Mouse (Mus musculus): ENCODE results near the gene Rybp. TPM values are rescaled to one million over a fixed set of nuclear protein-coding genes. Genes with fewer than 3 reads are reported as not detected.

Gene Rybp
- polyA plus RNA-seq, 1 experiment from 2014 or later: 15.3 TPM

DNA sequence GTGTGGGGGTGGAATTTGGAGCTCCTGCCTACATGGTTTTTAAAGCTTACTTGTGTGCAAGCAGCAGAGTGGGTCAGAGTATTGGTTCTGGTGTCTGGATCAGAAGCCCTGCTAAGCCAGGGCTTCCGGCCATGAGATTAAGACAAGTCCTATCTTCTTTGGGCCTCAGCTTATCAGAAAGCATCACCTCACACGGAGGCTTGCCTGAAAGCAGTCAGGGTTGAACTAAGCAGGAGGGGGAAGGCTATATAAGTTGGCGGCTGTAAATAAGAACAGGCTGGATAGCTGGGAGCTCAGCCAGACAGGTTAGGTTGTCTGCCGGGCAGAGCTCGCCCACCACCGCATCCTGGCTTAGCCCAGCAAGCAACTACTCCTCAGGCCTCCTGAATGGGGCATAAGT, 99.5 kb downstream of the Rybp start:
- H3K4me2 ChIP-seq (ENCODE audit: low read depth, low read length): no peak overlapping the region
- 70% methylated on average over 6 of the region's 6 CpGs for WGBS
- no peak for DNase-seq (ENCODE audit: low spot score)
- no peaks in the 10 kb centered on the region for H3K9me3 ChIP-seq (ENCODE audit: control insufficient read depth, low read length)
- ATAC-seq (ENCODE audit: low read depth): no peak
- H3K4me1 ChIP-seq (ENCODE audit: control insufficient read depth, insufficient read depth, low read length): no peaks in the 10 kb centered on the region
- H3K4me3 ChIP-seq (ENCODE audit: low read depth, low read length): no peak overlapping the region
- no peak overlapping the region for H3K27ac ChIP-seq (replicated peaks; ENCODE audit: low read depth, low read length)
- no peaks in the 10 kb centered on the region for H3K36me3 ChIP-seq (ENCODE audit: control insufficient read depth, insufficient read depth, low read length)
- H3K27me3 ChIP-seq (replicated peaks; ENCODE audit: control insufficient read depth, insufficient read depth, low read length): no peaks in the 10 kb centered on the region
- H3K9ac ChIP-seq (ENCODE audit: low read depth, low read length): no peak overlapping the region

GRCm38 (mm10) chr6:100186789-100187188, 100.5 kb downstream of the Rybp start:
- Histone ChIP-seq H3K4me2 (ENCODE audit: low read depth, low read length) (no peak overlapping the region), H3K4me1 (ENCODE audit: control insufficient read depth, insufficient read depth, low read length) (no peaks in the 10 kb centered on the region), H3K9ac (ENCODE audit: low read depth, low read length) (no peak overlapping the region), H3K4me3 (ENCODE audit: low read depth, low read length) (no peak overlapping the region), H3K9me3 (ENCODE audit: control insufficient read depth, low read length) (no peaks in the 10 kb centered on the region), H3K27me3 (replicated peaks; ENCODE audit: control insufficient read depth, insufficient read depth, low read length) (no peaks in the 10 kb centered on the region), H3K36me3 (ENCODE audit: control insufficient read depth, insufficient read depth, low read length) (no peaks in the 10 kb centered on the region), H3K27ac (replicated peaks; ENCODE audit: low read depth, low read length) (no peak overlapping the region)
- ATAC-seq (ENCODE audit: low read depth): no peak
- DNase-seq (ENCODE audit: low spot score): no peak
- WGBS: 72% methylated on average over 11 of the region's 11 CpGs

- Histone ChIP-seq H3K4me1 (ENCODE audit: control insufficient read depth, insufficient read depth, low read length) (peaks cover 4% of the 10 kb centered on the region; the same call in 1 of the 2 replicates), H3K4me2 (ENCODE audit: low read depth, low read length) (no peak overlapping the region), H3K27me3 (replicated peaks; ENCODE audit: control insufficient read depth, insufficient read depth, low read length) (no peaks in the 10 kb centered on the region), H3K4me3 (ENCODE audit: low read depth, low read length) (no peak overlapping the region), H3K27ac (replicated peaks; ENCODE audit: low read depth, low read length) (no peak overlapping the region), H3K9ac (ENCODE audit: low read depth, low read length) (no peak overlapping the region), H3K36me3 (ENCODE audit: control insufficient read depth, insufficient read depth, low read length) (no peaks in the 10 kb centered on the region), H3K9me3 (ENCODE audit: control insufficient read depth, low read length) (no peaks in the 10 kb centered on the region)
- whole genome bisulfite sequencing: 7% methylated on average over 1 of the region's 1 CpGs
- no peak for ATAC-seq (ENCODE audit: low read depth)
- no peak for DNase-seq (ENCODE audit: low spot score)
Observed at GRCm38 (mm10) chr6:100185524-100185923, 101.8 kb downstream of the Rybp start.

GRCm38 (mm10) chr6:100183344-100183743, 103.9 kb downstream of the Rybp start:
- no peaks in the 10 kb centered on the region for H3K27me3 ChIP-seq (replicated peaks; ENCODE audit: control insufficient read depth, insufficient read depth, low read length)
- H3K4me1 ChIP-seq (ENCODE audit: control insufficient read depth, insufficient read depth, low read length): peaks cover 4% of the 10 kb centered on the region; the same call in 1 of the 2 replicates
- no peaks in the 10 kb centered on the region for H3K36me3 ChIP-seq (ENCODE audit: control insufficient read depth, insufficient read depth, low read length)
- H3K4me3 ChIP-seq (ENCODE audit: low read depth, low read length): no peak overlapping the region
- ATAC-seq (ENCODE audit: low read depth) (no peak), DNase-seq (ENCODE audit: low spot score) (no peak)
- H3K27ac ChIP-seq (replicated peaks; ENCODE audit: low read depth, low read length): no peak overlapping the region
- WGBS: 84% methylated on average over 3 of the region's 3 CpGs
- no peak overlapping the region for H3K9ac ChIP-seq (ENCODE audit: low read depth, low read length)
- H3K4me2 ChIP-seq (ENCODE audit: low read depth, low read length): no peak overlapping the region
- no peaks in the 10 kb centered on the region for H3K9me3 ChIP-seq (ENCODE audit: control insufficient read depth, low read length)

GRCm38 (mm10) chr6:100180883-100181262, 106.4 kb downstream of the Rybp start:
- no peak overlapping the region for H3K9ac ChIP-seq (ENCODE audit: low read depth, low read length)
- peaks cover 4% of the 10 kb centered on the region; the same call in 1 of the 2 replicates for H3K4me1 ChIP-seq (ENCODE audit: control insufficient read depth, insufficient read depth, low read length)
- ATAC-seq (ENCODE audit: low read depth) (no peak), DNase-seq (ENCODE audit: low spot score) (no peak)
- H3K4me3 ChIP-seq (ENCODE audit: low read depth, low read length): no peak overlapping the region
- no peak overlapping the region for H3K27ac ChIP-seq (replicated peaks; ENCODE audit: low read depth, low read length)
- WGBS: 31% methylated on average over 4 of the region's 4 CpGs
- H3K27me3 ChIP-seq (replicated peaks; ENCODE audit: control insufficient read depth, insufficient read depth, low read length): no peaks in the 10 kb centered on the region
- H3K36me3 ChIP-seq (ENCODE audit: control insufficient read depth, insufficient read depth, low read length): no peaks in the 10 kb centered on the region
- no peaks in the 10 kb centered on the region for H3K9me3 ChIP-seq (ENCODE audit: control insufficient read depth, low read length)
- H3K4me2 ChIP-seq (ENCODE audit: low read depth, low read length): no peak overlapping the region

- Histone ChIP-seq H3K36me3 (ENCODE audit: control insufficient read depth, insufficient read depth, low read length) (no peaks in the 10 kb centered on the region), H3K27me3 (replicated peaks; ENCODE audit: control insufficient read depth, insufficient read depth, low read length) (no peaks in the 10 kb centered on the region), H3K9ac (ENCODE audit: low read depth, low read length) (no peak overlapping the region), H3K4me1 (ENCODE audit: control insufficient read depth, insufficient read depth, low read length) (peaks cover 4% of the 10 kb centered on the region; the same call in 1 of the 2 replicates), H3K27ac (replicated peaks; ENCODE audit: low read depth, low read length) (no peak overlapping the region), H3K9me3 (ENCODE audit: control insufficient read depth, low read length) (no peaks in the 10 kb centered on the region), H3K4me3 (ENCODE audit: low read depth, low read length) (no peak overlapping the region), H3K4me2 (ENCODE audit: low read depth, low read length) (no peak overlapping the region)
- ATAC-seq (ENCODE audit: low read depth) (no peak), DNase-seq (ENCODE audit: low spot score) (no peak)
- WGBS: 72% methylated on average over 4 of the region's 4 CpGs
Observed at GRCm38 (mm10) chr6:100180213-100180882, 106.9 kb downstream of the Rybp start.

- H3K4me1 ChIP-seq (ENCODE audit: control insufficient read depth, insufficient read depth, low read length): peaks cover 4% of the 10 kb centered on the region; the same call in 1 of the 2 replicates
- no peak overlapping the region for H3K4me2 ChIP-seq (ENCODE audit: low read depth, low read length)
- no peaks in the 10 kb centered on the region for H3K27me3 ChIP-seq (replicated peaks; ENCODE audit: control insufficient read depth, insufficient read depth, low read length)
- WGBS: 72% methylated on average over 3 of the region's 3 CpGs
- no peaks in the 10 kb centered on the region for H3K36me3 ChIP-seq (ENCODE audit: control insufficient read depth, insufficient read depth, low read length)
- no peak overlapping the region for H3K4me3 ChIP-seq (ENCODE audit: low read depth, low read length)
- DNase-seq (ENCODE audit: low spot score) (no peak), ATAC-seq (ENCODE audit: low read depth) (no peak)
- no peaks in the 10 kb centered on the region for H3K9me3 ChIP-seq (ENCODE audit: control insufficient read depth, low read length)
- H3K9ac ChIP-seq (ENCODE audit: low read depth, low read length): no peak overlapping the region
- H3K27ac ChIP-seq (replicated peaks; ENCODE audit: low read depth, low read length): no peak overlapping the region
Observed at GRCm38 (mm10) chr6:100178830-100179229, 108.5 kb downstream of the Rybp start.

Data from embryonic facial prominence, embryonic 14.5 days (tissue).